Mouse (Mus musculus) erythroblast, embryonic 14.5 days (primary cell): ENCODE data around the gene Nrxn3.

Source experiments
- GATA1 ChIP-seq: IDR thresholded peaks from 2 replicates; pipeline ENCODE4 v1.6.1; 2012; ENCODE audit warnings: low read length, inconsistent platforms, mixed read lengths
- TAL1 ChIP-seq: IDR thresholded peaks from 3 replicates; pipeline ENCODE4 v1.6.1; 2012; ENCODE audit warnings: low read length, inconsistent platforms, mixed read lengths

DNA sequence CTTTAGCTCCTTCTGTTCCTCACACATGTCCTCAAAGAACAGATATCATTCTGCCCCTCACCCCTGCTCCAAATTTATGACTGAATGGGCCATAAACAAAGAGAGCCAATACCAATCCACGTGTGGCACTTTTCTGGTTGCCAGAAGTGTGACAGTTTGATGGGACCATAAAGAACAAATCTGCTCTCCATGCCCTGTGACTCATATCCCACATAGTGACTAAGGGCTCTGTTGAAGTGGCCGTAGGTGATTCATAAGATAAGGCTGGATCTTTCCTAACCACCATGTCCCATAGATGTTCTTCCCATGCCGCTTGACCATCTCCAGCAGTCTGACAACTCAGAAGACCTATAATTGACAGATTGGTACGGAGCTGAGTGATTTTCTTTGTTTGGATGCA is 869.8 kb downstream of the Nrxn3 start:
- no peak for TF ChIP-seq GATA1
- TF ChIP-seq TAL1, result no peak
